Mouse (Mus musculus): ENCODE data around the gene Sult1c2.
"Not testable (repeated sequence)": the region's sequence is repeated elsewhere in the genome, so short reads cannot be mapped to it uniquely, and the experiment has no call there.

The Sult1c2 gene

DNA sequence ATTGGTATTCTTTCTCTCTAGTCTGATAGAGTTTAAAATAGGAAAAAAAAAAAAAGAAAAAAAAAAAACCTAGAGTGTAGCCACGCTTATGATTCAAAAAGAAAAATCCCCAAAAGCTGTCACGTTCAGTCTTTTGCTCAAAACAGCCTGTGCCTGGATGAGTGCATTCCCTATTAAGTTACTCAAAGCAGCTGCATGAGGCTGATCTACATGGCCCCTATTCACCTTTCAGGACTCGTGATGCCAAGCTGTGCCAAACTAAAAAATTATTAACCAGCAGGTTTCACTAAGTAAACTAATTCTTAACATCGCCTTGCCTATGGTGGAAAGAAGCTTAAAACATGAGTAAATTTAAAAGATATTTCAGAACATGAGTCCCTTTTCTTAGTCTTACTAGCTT is at the start of gene Sult1c2:
Gene Sult1c2 (minus strand): TSS at position 134 of the 400 bp plus-strand sequence.
- DNase-seq (ENCODE audit: inconsistent ontology term), result no peak

DNA sequence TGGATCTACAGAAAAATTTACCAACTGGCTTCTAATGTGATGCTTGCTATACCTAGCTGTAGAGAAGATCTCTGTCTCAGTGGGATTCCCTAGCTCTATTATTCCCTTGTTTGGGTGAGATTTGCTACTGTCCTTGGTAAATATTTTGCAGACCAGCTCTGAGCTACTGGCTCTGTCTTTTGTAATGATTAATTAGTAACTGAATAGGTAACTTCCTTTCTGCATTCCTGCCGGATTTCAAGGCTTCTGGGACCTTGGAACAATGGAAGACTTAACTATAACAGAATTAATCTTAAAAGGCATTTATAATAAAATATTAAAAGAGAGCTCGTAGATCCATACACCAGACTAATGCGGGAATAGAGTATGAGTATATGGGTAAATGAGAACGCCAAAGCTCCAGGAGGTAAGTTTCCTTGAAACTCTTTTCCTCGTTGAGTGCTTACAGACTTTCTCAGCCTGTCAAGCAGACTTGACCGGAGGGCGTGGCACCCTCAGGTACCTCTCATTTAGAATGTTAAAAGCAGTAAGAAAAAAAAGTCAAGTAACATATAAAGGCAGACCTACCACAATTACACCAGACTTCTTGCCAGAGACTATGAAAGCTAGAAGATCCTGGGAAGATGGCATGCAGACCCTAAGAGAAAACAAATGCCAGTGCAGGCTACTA is 33.0 kb upstream of the Sult1c2 start:
- DNase-seq (ENCODE audit: inconsistent ontology term), result not testable (repeated sequence)

DNA sequence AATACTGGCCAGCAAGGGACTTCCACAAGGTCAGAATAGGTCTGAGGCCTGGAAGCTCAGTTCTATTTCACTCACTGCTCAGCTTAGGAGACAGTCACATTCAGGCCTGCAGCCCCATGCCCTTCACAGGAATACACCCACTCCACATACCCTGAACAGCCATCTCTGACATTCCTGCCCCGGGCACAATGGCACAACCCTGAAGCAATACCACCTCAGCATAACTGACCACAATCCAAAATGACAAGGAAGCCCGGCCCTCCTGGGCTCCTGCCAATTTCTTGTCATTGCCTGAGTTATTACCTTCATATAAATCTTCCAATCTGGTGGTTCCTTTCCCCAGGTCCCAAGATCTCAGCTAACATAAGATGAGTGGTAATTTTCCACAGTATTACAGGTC is 28.3 kb upstream of the Sult1c2 start:
- DNase-seq (ENCODE audit: inconsistent ontology term), result peak; percentile 35

DNA sequence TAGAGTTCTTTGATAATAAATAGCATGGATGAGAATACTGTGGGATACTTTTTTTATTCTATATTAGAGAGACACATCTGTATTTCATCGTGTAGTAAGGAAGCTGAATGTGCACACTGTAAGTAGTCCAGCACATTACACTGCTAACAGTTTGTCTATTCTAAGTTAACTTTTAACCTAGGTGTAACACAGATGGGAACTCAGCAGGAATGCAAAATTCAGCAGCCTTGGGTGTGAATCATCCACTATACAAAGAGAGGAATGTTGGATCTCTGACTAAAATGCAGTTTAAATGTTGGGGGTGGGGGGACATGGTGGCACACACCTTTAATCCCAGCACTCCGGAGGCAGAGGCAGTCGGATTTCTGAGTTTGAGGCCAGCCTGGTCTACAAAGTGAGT is 26.1 kb upstream of the Sult1c2 start:
- no peak for DNase-seq (ENCODE audit: inconsistent ontology term)

DNA sequence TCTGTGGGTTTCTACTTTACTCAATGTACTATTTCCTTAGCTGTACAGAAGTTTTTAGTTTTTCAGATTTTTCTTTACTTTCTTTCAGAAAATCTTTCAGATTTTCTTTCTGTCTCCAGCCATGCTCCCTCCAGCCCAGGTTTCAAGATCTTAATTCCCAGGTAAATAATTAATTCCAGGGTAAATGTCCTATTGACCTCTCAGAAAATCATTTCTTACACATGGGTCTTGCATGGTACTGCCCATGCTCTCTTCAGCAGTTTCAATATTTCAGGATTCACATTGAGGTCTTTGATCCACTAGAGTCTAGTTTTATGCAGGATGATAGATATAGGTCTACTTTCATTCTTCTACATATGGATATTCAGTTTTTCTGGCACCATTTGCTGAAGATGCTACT is 23.8 kb upstream of the Sult1c2 start:
- no peak for DNase-seq (ENCODE audit: inconsistent ontology term)

DNA sequence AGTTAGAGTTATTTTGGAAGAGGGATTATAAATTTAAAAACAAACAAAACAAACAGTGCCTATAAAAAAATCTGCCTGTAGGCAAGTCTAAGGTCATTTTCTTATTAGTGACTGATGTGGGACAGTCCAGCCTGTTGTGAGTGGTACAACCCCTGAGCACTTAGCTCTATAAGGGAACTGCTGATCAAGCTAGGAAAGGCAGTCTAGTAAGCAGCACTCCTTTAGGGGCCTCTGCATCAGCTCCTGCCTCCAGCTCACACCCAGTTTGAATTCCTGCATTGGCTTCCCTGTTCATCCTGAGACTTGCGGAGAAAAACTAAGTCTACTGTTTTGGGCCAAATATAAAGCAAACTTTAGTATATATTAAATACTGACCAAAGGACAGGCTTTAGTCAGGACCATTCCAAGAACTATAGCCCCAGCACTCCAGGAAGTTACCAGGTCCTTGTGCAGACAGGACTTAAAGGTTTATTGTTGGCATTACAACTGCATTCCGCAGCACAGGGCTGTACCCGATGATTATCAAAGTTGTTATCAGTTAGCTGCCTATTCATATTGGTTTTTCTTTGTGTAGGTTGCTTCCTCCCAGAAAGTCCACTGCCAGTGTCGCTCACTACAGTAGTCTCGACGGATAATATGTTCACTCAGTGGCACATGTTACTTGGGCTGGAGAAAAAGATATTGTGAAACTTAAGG is 19.3 kb upstream of the Sult1c2 start:
- DNase-seq (ENCODE audit: inconsistent ontology term), result no peak

DNA sequence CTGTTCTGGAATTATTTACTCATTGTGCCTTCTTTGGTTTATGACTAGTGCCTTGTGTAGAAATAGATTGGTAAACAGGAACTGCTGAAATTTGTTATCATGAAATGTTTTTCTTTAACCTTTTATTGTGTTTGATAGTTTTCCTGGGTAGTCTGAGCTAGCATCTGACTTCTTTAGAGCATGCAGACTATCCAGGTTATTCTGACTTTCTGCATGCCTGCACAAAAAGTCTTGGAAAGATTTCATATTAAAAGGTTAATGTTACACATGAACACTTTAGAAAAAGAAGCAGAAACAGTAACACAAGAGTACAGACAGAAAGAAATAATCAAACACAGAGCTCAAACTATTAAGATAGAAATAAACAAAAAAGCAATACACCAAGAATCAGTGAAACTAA is 14.4 kb upstream of the Sult1c2 start:
- no peak for DNase-seq (ENCODE audit: inconsistent ontology term)

DNA sequence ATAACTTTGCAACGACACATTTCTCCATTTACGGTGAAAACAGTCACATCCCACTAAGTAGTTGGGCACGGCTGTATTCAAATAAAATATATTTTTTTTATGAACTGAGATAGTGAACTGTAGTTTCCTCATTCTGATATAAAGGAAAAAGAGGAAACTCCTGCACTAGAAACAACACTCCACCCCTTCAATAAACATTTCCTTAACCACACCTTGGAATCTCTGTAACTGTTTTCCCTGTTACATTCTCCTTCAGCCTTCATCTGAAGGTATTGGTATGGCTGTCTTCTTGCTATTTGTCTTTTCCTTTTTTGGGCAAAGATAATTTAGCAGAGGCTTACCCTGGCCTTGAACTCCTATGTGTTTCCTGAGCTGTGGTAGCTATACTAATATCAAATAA is 8.9 kb upstream of the Sult1c2 start:
- DNase-seq (ENCODE audit: inconsistent ontology term), result no peak

DNA sequence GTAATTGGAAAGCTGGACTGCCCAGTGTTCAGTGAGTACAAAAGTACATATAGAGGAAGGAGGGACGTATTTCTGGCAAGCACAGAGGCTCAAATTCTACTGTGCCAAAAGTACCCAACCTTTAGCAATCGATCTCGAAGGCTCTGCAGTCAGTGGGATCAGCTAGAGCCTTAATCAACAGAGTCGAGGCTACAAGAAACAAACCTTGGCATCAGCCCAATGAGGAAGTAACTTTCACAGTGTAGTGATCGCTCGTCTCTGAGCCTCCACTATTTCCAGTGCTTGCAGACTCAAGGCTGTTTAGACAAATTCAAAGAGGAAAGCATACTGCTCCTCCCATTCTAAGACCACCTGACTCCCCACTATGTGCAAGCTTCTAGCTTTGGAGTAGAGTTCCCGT is 343 bp downstream of the Sult1c2 start:
- DNase-seq (ENCODE audit: inconsistent ontology term), result no peak

DNA sequence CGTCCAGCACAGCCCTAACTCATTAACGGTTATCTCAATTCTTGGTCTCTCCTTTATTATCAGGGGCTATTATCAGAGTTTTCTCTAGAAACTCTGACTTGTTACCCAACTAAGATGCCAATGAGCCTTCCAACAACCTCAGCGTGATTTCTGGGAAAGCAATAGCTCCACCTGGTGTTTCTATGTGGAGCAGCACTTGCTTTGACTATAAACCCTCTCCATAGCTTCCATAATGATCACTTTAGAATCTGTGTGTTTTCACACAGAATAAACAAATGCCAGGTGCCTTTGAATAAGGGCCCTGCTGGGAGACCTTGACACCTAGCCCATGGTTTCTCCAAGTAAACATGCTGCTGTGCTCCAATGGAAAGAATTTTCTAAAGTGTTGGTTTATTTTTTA is 12.8 kb downstream of the Sult1c2 start:
- DNase-seq (ENCODE audit: inconsistent ontology term), result no peak

DNA sequence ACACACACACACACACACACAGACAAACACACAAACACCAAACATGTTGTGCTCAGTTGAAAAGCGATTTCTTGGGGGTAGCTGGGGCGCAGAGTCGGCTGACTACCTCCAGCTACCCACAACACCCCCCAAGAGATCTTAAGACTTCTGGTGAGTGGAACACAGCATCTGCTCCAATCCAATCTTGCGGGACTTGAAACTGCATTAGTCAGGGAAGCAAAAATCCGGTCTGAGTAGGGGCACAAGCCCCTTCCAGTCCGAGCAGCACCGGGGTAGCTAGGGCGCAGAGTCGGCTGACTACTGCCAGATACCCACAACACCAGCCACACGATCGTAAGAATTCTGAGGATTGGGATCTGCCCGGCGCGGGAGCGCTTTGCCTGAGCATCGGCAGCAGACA is 42.2 kb downstream of the Sult1c2 start:
- not testable (repeated sequence) for DNase-seq (ENCODE audit: inconsistent ontology term)

DNA sequence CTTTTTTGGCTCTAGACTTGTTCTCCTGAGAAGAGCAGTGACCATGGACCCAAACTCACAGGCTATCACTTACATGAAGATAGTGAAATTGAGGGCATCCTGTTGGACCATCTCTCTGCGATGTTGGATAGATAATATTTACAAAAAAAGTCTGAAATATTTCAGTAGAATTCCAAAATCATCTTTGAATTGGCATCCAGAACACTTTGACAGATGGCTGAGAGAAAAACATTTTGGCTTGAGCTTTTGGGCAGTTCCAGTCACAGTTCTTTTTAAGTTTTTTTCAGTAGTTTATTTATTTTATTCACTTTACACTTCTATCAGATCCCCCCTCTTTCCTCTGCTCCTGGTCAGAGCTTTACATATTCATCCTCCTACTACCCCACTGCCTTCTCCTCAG is 62.8 kb downstream of the Sult1c2 start:
- DNase-seq (ENCODE audit: inconsistent ontology term), result no peak
